Mouse (Mus musculus) activated CD4-positive, CD25-positive, alpha-beta regulatory T cell (primary cell): ENCODE results near the gene Msrb1. TPM values are rescaled to one million over a fixed set of nuclear protein-coding genes. Genes with fewer than 3 reads are reported as not detected.

Experiments used
- polyA plus RNA-seq, 2 experiments: library from polyadenylated mRNA; unstranded; fragments of 100-300 nt; shearing (Covaris generic); gene quantifications; one replicate each; pipeline ENCODE4 v1.2.1; 2017

Msrb1 gene
- 10 to 100 TPM; 20.5 to 22.6 TPM for polyA plus RNA-seq

GRCm38 (mm10) chr17:24736330-24737051, at the start of gene Msrb1:
TSS of gene Msrb1 (plus strand) at chr17:24736642.

GRCm38 (mm10) chr17:24689251-24690081, 47.0 kb upstream of the Msrb1 start, which contains the start of gene Syngr3:
TSS of gene Syngr3 (minus strand) at chr17:24689955.

GRCm38 (mm10) chr17:24696011-24696697, 40.3 kb upstream of the Msrb1 start, which contains the start of the genes Gfer and Noxo1:
TSS of gene Gfer (minus strand) at chr17:24696156.
TSS of gene Noxo1 (plus strand) at chr17:24696234.

GRCm38 (mm10) chr17:24706982-24707800, 29.3 kb upstream of the Msrb1 start, which contains the start of gene Tbl3:
TSS of gene Tbl3 (minus strand) at chr17:24707660.

GRCm38 (mm10) chr17:24717943-24718342, 18.5 kb upstream of the Msrb1 start, which contains the start of the genes Rnf151 and Rps2:
TSS of gene Rnf151 (minus strand) at chr17:24718063.
TSS of gene Rps2 (plus strand) at chr17:24718116.

GRCm38 (mm10) chr17:24724184-24724583, 12.3 kb upstream of the Msrb1 start, which contains the start of gene Ndufb10:
TSS of gene Ndufb10 (minus strand) at chr17:24724478.

GRCm38 (mm10) chr17:24727618-24728017, 8.8 kb upstream of the Msrb1 start, which contains the start of gene Rpl3l:
TSS of gene Rpl3l (plus strand) at chr17:24727820.

GRCm38 (mm10) chr17:24752415-24753394, 16.3 kb downstream of the Msrb1 start, which contains the start of gene Hs3st6:
TSS of gene Hs3st6 (plus strand) at chr17:24752988.

Other genes starting within 250 kb of the Msrb1 start
- under 1 TPM; 0.12 to 0.76 TPM for gene Caskin1, start 248.0 kb upstream of the Msrb1 start, polyA plus RNA-seq
- gene Traf7, start 208.7 kb upstream of the Msrb1 start, polyA plus RNA-seq: 10 to 100 TPM; 64.2 to 74.9 TPM
- gene Rab26, start 202.4 kb upstream of the Msrb1 start, polyA plus RNA-seq: 10 to 100 TPM in 1 of 2 experiments, 1 to 10 TPM in 1; 6.7 to 13.8 TPM
- gene Pkd1, start 186.8 kb upstream of the Msrb1 start, polyA plus RNA-seq: 10 to 100 TPM; 25.4 to 40.3 TPM
- 10 to 100 TPM; 29.8 to 34.8 TPM for gene Tsc2, start 104.0 kb upstream of the Msrb1 start, polyA plus RNA-seq
- gene Nthl1, start 104.0 kb upstream of the Msrb1 start, polyA plus RNA-seq: 1 to 10 TPM; 3.1 to 6.3 TPM
- under 1 TPM in 1 of 2 experiments, not detected in 1; 0.45 TPM for gene Slc9a3r2, start 86.3 kb upstream of the Msrb1 start, polyA plus RNA-seq
- gene Npw, start 78.2 kb upstream of the Msrb1 start, polyA plus RNA-seq: under 1 TPM in 1 of 2 experiments, not detected in 1; 0.35 TPM
- 10 to 100 TPM; 14.7 to 16.2 TPM for gene Zfp598, start 67.0 kb upstream of the Msrb1 start, polyA plus RNA-seq
- gene Syngr3, start 46.7 kb upstream of the Msrb1 start, polyA plus RNA-seq: 1 to 10 TPM in 1 of 2 experiments, under 1 TPM in 1; 0.92 to 1.0 TPM
- 10 to 100 TPM; 34.1 to 41.6 TPM for gene Gfer, start 40.5 kb upstream of the Msrb1 start, polyA plus RNA-seq
- 1 to 10 TPM; 1.3 to 1.4 TPM for gene Noxo1, start 40.4 kb upstream of the Msrb1 start, polyA plus RNA-seq
- 10 to 100 TPM; 50.5 to 56.8 TPM for gene Tbl3, start 29.0 kb upstream of the Msrb1 start, polyA plus RNA-seq
- gene Rnf151, start 18.6 kb upstream of the Msrb1 start, polyA plus RNA-seq: under 1 TPM; 0.18 to 0.50 TPM
- gene Rps2, start 18.5 kb upstream of the Msrb1 start, polyA plus RNA-seq: 1,000 to 10,000 TPM in 1 of 2 experiments, 100 to 1,000 TPM in 1; 636 to 1,022 TPM
- gene Ndufb10, start 12.2 kb upstream of the Msrb1 start, polyA plus RNA-seq: 100 to 1,000 TPM; 191 to 287 TPM
- under 1 TPM; 0.16 to 0.18 TPM for gene Rpl3l, start 8.8 kb upstream of the Msrb1 start, polyA plus RNA-seq
- not detected for gene Hs3st6, start 16.3 kb downstream of the Msrb1 start, polyA plus RNA-seq
- not detected for gene Meiob, start 67.6 kb downstream of the Msrb1 start, polyA plus RNA-seq
- gene Hagh, start 103.5 kb downstream of the Msrb1 start, polyA plus RNA-seq: 10 to 100 TPM; 31.4 to 43.7 TPM
- gene Fahd1, start 113.7 kb downstream of the Msrb1 start, polyA plus RNA-seq: 1 to 10 TPM; 2.1 to 2.5 TPM
- gene Igfals, start 129.4 kb downstream of the Msrb1 start, polyA plus RNA-seq: not detected
- gene Nubp2, start 149.7 kb downstream of the Msrb1 start, polyA plus RNA-seq: 100 to 1,000 TPM; 110 to 137 TPM
- 10 to 100 TPM; 55.8 to 76.0 TPM for gene Spsb3, start 150.0 kb downstream of the Msrb1 start, polyA plus RNA-seq
- gene Eme2, start 158.4 kb downstream of the Msrb1 start, polyA plus RNA-seq: 10 to 100 TPM; 35.1 to 39.1 TPM
- 100 to 1,000 TPM in 1 of 2 experiments, 10 to 100 TPM in 1; 86.5 to 135 TPM for gene Mrps34, start 158.5 kb downstream of the Msrb1 start, polyA plus RNA-seq
- 10 to 100 TPM; 51.3 to 58.1 TPM for gene Nme3, start 159.9 kb downstream of the Msrb1 start, polyA plus RNA-seq
- 10 to 100 TPM; 30.5 to 33.8 TPM for gene Mapk8ip3, start 200.3 kb downstream of the Msrb1 start, polyA plus RNA-seq
- gene Jpt2, start 224.0 kb downstream of the Msrb1 start, polyA plus RNA-seq: 10 to 100 TPM; 29.2 to 35.8 TPM